Mouse (Mus musculus): ENCODE data around the gene Gpr108.

Gene Gpr108

DNA sequence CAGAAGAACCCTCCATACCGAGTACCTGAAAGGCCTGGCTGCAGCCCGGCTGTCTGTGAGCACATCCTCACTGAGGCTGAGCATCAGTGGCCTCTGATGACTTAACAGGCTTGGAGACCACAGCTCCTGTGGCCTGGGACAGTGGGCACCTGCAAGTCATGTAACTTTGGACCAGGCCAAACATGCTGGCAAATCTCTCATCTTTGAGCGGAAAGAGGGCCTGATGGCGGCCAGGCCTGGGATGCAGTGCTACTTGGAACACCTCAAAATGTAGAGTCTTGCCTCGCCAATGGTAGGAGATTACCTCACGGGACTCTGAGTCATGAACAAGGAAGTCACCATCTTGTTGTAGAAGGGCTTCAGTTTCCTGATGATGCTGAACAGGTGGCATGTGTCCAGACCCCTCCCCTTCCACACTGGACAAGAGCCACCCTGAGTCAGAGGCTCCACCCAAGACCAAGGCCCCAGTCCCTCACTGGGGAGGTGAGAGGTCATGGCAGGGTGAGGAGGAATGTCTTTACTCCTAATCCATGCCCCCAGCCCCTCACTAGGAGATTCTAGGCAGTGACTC lies 19.4 kb upstream of the Gpr108 start:
- no peak for DNase-seq

DNA sequence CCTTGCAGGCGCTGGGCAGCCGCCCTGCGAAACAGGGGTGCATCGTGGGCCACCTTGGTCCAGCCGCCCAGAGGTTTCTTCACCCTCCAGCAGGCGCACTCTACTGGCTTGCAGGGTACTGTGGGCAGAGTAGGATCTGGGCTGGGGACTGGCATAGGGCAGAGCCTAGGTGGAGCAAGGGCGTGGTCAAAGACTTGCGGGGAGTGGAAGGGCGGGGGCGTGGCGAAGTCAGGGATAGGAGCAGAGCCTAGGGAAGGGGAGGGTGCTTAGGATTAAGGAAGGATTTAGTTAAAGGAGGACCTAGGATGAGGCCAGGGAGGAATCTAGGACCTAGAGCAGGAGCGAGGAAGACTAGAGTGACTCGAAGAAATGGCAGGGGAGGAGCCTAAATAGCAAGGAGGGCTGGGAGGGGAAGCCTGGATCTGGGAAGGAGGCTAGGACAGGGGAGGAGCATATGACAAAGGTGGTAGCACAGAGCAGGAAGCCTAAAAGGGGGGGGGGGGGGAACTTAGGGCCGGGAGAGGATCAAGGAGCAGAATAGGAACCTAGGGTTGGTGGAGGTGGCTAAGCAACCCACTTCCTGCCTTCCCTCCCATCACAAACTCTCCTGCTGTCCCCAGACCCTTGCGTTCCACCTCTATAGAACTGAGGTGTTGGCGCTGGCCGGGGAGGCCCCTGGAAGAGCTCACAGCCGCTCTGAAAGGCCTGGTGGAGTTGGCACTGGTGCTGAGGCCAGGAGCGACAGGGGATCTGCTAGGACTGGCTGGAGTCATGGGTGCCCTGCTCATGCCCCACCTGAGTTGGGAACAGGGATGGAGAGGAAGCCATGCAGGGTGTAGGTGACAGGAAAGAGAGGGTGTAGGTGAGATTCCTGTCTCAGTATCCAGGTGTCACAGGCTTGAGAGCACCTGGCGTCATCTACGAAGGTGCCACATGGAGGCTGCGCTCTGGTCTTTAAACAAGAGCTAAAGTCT lies 17.0 kb upstream of the Gpr108 start:
- peak; percentile 64 for DNase-seq

DNA sequence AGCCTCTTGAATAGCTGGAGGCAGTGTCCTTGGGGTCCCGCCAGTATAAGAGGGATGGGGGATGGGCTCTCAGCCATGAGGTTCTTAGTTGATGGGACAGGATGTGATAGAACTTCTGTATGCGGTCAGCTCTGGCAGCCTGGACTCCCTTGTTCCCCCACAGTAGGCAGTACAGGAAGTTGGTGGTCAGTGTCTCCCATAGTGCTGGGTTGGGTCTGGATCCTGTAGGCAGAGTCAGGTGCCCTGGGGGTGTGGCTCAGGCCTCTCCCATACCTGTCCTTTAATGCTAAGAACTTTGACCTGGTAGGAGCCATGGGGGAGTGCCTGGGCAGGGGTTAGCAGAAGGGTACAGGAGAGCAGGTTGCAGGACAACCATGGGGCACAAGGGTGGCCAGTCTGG lies 15.9 kb upstream of the Gpr108 start:
- no peak for DNase-seq

DNA sequence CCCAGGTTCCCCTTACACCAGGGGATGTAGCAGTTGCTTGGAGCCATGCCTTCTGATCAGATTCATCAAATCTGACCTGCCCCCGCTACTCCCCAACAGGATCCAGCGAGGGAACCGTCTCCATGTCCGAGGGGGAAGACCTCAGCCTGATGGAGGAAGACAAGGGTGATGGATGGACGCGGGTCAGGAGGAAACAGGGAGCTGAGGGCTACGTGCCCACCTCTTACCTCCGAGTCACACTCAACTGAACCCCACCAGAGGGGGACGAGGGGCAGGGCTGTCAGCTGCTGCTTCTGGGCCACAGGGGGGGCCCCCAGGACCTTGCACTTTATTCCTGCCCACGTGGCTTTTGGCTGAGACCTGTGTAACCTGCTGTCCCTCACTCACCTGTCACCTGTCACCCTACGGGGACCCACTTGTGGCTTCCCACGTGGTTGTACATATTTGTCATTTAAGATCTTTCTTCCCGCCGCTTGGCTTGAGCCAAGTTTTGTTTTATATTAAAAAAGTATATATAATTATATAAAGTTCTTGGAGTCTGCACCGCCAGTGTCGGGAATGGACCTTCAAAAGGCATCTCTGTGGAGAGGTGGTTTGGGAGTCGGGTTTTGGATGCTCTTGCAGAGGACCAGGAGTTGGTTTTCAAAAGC lies 14.8 kb upstream of the Gpr108 start:
- no peak for DNase-seq

DNA sequence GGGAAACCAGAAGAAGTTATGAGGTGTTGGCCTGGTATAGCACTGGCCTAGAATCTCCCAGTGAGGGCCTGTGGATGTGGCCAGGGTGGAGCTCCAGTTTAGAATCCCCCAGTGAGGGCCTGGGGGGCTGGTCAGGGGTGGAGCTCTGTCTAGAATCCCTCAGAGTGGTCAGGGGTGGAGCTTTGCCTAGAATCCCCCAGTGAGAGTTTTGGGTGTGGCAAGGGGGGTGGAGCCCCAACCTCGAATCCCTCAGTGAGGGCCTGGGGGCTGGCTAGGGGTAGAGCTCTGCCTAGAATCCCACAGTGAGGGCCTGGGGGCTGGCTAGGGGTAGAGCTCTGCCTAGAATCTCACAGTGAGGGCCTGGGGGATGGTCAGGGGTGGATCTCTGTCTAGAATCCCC lies 13.6 kb upstream of the Gpr108 start:
- no peak for DNase-seq

DNA sequence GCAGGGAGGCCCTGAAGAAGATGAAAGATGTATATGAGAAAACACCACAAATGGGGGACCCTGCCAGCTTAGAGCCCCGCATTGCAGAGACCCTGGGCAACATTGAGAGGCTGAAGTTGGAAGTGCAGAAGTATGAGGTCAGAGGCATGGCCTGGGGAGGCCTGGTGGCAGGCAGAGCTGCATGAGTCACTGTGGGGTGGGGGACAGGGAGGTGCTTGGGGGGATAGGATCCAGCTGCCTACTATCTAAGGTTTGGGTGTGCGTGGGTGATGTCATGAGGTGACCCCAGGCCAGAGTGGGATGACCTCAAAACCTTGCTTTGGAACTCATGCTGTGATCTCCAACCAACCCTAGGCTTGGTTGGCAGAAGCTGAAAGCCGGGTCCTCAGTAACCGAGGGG lies 13.0 kb upstream of the Gpr108 start:
- no peak for DNase-seq

DNA sequence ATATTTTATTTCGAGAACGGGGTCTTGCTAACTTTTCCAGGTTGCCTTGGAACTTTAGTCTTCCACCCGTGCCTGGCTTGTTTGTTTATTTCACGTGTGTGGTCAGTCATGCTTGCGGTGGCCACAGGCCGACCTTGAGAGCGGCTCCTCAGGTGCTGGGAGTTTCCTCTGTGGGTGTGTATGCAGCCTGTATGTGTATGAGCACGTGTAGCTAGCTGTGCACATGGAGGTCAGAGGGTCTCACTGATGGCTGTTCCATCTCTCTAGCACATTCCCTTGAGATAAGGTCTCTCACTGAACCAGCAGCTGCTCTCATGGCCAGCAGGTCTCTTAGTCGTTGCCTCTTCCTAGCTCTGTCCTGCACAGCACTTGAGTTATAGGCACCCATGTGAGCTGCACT lies 12.1 kb upstream of the Gpr108 start:
- no peak for DNase-seq

DNA sequence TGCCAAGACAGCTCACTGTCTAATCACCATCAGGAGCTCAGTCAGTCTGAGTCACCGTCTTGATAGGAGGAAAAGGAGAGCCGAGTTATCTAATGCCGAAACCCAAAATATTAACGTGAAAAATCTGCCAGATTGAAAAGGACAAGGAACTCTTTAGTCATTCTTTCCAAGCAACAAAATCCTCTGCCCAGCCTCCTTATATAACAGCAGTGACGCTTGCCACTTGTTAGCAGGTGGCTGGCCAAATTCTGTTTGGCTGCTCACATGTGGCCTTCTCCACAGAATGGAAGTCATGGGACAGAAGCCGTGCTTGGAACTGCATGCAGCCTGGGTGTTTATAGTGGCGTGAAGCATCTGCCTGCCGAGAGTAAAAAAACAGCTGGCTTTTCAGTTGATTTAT lies 11.5 kb upstream of the Gpr108 start:
- no peak for DNase-seq

DNA sequence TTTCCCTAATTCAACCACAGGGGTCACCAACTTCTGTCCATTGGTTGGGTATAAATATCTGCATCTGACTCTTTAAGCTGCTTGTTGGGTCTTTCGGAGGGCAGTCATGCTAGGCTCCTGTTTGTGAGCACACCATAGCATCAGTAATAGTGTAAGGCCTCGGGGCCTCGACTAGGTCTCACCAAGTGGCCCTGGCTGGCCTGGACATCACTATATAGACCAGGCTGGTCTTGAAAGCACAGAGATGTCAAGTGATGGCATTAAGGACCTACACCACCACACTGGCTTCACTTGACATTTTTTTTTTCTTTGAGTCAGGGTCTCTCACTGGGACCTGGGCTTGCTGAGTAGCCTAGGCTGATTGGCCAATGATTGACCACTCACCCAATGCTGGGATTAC lies 9.9 kb upstream of the Gpr108 start:
- DNase-seq: no peak

DNA sequence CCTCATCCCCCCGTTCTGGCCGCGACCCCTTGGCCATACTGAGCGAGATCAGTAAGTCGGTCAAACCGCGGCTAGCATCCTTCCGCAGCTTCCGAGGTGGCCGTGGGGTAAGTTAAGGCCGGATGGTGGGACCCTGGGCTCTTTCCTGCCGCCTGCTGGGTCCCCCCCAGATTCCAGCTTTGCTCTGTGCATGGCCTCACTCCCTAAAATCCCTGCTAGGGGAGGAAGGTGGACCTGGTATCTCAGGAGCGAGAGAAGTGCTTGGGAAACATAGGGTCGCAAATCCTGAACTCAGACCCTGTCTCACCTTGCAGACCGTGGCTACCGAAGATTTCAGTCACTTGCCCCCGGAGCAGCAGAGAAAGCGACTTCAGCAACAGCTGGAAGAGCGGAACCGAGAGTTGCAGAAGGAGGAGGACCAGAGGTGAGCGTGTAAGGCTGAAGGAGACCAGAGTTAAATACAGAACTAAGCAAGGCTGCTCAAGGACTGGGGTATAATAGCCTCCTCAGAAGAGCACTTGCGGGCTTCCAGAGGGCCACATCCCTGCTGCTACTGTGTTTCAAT lies 8.8 kb upstream of the Gpr108 start:
- no peak for DNase-seq

DNA sequence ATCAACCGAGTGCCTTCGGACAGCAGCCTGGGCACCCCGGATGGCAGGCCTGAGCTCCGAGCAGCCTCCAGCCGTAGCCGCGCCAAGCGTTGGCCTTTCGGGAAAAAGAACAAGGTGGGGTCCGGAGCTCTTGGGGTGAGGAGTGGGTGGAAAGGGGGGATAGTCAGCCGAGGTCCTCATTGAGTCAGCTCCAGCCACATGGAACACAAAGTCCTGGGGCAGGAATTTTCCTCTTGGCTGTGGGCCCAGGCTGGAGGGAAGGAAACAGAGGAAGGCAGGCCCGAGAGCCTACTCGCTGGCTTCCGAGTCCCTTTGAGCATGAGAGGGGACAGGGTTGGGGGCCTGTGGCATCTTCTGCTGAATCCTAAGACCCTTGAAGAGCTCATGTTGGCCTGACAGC lies 7.1 kb upstream of the Gpr108 start:
- DNase-seq: no peak

DNA sequence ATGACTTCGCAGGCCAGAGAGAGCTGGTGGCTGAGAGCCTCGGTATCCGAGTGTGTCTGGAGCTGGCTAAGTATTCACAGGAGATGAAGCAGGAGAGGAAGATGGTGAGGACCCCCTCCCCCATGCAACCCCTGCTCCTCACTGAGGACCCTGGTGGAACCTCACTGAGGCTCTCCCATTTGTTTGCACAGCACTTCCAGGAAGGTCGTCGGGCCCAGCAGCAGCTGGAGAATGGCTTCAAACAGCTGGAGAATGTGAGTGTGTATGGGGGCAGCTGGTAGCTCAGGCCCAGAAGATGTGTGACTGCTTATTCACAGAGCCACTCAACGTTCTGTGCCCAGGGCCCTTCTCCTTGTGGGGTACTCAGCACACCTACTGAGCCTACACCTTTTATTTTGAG lies 5.1 kb upstream of the Gpr108 start:
- DNase-seq: no peak

DNA sequence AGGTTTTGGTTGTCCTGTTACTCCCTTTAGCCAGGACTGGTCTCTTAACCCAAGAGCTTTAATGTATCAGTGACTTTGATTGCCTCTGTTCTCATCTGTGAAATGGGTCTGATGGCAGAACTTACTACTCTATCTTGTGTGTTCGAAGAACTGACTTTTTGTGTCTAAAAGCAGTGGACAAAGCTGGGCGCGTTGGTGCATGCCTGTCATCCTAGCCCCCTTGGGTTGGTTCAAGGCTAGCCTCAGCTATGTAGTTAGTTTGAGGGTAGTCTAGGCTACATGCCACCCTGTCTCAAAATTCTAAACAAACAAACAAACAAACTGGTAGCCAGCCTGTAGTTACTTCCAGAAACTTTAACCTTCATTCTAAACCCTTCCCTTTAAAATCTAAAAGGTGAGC lies 3.2 kb upstream of the Gpr108 start:
- no peak for DNase-seq

DNA sequence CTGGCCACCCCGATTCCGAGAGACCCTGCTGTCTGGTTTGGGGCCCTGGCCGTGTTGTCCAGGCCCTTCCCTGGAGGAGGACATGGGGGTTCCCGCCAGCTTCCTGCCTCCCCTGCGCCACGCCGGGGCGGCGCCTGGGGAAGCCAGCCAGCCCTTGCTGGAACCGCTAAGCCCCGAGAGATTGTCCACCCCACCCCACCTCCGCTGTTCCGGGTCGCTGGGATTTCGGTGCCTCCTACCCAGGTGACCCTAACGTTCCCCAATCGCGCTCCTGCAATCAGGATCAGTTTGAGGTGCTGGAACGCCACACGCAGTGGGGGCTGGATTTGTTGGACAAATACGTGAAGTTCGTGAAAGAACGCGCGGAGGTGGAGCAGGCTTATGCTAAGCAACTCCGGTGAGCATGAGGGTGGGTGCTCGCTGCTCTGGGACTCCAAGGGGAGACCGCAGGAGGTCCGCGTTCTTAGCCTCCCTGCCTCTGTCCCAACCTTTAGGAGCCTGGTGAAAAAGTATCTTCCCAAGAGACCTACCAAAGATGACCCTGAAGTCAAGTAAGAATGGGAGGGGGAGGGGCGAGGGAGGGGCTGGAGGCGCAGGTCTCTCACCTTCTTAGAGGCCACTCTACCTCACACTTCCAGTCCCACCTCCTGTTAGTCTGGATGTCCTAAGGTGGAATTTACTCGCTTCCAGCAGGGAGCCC lies 2.4 kb upstream of the Gpr108 start:
- peak; percentile 55 for DNase-seq

DNA sequence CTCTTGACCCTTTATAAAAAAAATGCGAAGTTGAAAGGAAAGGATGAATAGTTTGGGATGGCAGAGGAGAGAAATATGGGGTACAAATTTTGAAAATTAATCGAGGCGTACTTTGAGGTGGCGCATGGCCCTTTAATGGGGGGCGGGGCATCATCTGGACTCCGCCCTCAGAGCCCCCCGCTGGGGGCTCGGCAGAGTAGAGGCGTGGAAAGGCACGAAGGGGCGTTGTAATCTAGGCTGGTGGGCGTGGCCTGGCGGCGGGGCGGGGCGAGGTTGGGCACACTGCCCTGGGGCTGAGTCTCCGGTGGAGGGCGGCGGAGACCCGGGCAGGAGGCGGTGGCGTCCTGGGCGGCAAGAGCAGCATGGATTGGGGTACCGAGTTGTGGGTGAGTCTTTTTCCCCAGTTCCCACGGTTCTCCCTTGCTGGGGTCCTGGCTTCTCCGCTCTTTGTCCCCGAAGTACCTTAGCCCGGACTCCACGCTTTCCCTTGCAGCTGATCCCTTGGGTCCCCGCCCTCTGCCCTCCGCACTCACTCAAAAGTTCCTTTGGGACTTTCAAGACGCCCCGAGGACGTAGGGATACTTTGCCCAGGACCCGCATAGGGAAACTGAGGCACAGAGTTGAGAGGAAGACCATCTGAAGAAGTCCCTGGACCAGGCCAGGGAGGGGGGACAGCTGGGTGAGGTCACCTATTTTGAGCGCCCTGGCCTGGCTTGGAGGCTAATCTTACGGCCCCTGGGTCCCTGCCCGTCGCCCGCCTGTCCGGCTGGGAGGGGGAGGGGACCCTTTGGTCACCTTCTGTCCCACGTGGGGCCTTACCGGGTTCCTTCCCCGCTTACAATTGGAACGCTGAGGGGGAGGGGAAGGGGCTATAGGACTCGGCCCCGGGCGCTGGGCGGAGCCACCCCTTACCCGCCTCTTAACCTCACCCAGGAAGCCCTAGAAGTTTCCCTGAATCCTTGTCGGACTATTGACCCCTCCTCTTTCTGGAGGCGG lies 1.2 kb upstream of the Gpr108 start, which contains the start of gene Trip10:
Gene Trip10 (plus strand): TSS at position 270 of the 996 bp plus-strand sequence.
- DNase-seq: peak; percentile 88

DNA sequence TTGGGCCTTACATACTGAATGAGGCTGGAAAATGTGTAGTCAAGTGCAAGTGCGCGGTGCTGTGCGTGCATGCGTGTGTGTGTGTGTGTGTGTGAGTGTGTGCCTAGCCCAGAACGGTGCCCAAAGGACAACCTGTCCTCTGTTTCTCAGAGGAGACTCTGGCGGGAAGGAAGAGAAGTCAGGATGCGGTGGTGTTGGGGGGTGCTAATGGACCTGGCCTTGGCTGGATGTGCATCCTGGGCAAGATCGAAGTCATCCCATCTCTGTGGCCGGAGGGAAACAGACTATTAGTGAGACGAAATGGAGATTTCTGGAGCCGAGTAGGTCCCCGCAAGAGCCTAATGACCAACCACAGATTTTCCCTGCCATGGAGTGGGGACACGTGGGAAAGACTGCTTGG lies 525 bp upstream of the Gpr108 start:
- DNase-seq: peak; percentile 50

DNA sequence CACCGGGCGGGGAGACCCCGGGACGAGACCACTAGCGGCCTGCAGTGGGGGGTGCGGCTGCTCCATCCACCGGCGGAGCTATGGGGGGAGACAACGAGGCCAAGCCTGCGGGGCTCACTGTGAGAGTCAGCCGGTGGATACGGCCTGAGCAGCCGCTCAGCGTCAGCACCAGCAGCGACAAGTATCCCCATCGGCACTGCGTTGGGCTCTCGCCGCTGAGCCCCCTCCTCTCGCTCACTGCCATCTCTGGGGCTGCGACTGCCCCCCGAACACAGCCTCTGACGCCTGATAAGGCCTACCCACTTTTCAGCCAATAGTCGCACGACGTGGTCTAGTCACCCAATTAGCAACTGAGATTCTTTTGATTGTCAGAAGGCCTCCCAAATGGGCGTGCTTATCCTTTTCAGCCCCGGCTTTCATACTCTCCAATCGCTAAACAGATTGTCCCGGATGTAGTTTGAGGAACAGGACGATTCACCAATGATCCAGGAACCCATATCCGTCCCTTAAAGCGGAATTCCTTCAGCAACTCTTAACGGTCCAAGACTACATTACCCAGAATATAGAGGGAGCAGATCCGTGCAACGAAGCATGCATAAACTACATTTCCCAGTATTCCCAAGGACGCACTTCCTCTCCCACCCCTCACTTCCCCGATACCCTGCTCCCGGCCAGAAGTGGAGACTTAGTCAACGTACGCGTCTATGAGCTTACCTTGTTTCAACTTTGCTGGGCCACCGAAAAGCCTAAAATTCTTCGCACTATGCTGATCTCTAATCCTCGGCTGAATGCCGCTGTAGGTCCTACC lies 649 bp downstream of the Gpr108 start:
- peak; percentile 93 for DNase-seq

DNA sequence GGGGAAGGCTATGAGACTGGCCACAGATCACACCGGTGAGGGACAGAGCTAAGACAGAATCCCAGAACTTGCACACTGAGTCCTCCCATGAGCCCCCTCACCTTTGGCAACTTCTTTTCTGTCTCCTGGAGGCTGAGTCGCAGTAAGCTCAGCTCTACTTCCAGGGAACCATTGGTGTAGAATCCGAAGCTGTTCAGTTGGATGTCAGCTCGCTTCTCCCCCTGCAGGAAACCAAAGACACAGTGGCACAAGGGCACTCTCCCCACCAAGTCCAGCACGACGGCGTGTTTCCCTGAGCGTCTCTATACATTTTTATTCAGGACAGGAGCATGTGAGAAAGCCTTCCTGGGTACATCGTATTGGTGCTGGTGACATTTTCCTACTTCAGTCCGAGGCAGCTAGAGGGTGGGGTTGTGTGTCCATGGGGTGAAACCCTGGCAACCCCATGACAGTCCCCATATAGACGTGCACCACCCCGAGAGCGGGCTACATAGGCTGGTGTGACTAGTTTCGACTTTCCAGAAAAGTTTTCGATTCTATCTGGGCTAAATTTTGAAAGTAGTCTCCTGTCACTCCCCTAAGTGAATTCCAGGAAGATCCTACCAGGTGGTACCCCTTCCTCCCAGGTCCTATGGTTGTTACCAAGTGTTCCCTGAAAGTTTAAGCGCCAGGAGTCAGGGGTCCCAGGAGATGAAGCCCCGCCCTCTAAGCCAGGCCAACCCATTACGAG lies 1.4 kb downstream of the Gpr108 start:
- no peak for DNase-seq

DNA sequence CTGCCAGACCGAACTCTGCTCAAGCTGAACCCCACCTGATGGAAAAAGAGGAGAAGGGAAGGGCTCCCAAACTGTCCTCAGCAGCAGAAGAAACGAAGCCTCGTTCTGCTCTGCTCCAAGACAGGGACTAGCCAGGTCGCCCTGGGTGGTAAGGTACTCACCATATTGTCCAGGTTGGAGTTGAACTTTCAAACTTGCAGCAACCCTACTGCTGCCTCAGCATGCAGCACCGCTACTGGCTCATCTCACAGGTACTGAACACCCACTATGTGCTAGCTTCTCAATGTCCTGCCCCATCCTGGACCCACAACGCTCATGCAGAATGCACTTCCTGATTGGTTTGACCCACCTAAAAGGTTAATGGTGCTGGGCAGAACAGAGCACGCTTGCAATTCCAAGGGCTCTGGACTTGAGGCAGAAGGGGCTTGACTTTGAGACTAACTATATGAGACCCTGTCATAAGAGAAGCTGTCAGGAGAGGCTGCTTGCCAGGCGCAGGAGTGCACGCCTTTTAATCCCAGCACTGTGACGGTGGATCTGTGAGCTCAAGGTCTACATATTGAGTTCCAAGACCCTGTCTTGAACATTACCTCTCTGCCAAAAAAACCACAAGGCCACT lies 2.8 kb downstream of the Gpr108 start:
- no peak for DNase-seq

Measured in cerebellum, adult 8-10 months (tissue).